Mouse (Mus musculus): ENCODE measurements around the gene Rpp25. TPM values are rescaled to one million over a fixed set of nuclear protein-coding genes. Genes with fewer than 3 reads are reported as not detected.
A peak's percentile ranks its signal among the peaks of the same experiment; 100 is the strongest.

The Rpp25 gene
- total and polyA plus RNA-seq, 2 experiments from 2014 or later = 24.8 to 26.5 TPM

DNA sequence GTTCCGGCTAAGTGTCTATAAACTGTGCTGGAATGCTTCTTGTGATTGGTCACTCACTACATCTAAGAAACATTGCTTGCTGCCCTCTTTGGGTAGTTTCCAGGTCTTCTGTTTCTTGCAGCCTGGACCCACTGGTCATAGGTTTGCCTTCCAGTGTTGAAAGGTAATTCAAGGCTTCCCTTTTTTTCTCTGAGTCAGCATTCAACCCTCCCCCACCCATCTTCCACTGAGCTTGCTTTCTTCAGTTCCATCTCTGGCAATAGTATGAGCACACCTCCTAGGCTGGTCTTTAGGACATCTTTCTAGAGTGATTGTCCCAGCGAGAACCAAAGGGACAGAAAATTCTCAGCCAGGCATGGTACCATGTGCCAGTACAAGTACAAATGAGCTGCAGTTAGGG lies 35.7 kb downstream of the Rpp25 start:
- Histone ChIP-seq H3K9ac (replicated peaks; ENCODE audit: low read length, poor library complexity, severe bottlenecking) (no peak overlapping the region), H3K4me2 (ENCODE audit: low read depth, low read length, poor library complexity, severe bottlenecking) (no peak overlapping the region), H3K36me3 (ENCODE audit: insufficient read depth, low read length) (peaks cover 36% of the 10 kb centered on the region), H3K4me1 (ENCODE audit: insufficient read depth, low read length) (peaks cover 6% of the 10 kb centered on the region; the same call in 1 of the 2 replicates), H3K27ac (ENCODE audit: low read depth, low read length) (no peak overlapping the region), H3K4me3 (ENCODE audit: low read depth, low read length) (no peak overlapping the region), H3K27me3 (ENCODE audit: insufficient read depth, low read length) (no peaks in the 10 kb centered on the region), H3K9me3 (ENCODE audit: low read length) (no peaks in the 10 kb centered on the region)
- 90% methylated on average over 2 of the region's 2 CpGs for WGBS
- ATAC-seq (ENCODE audit: low FRiP score) = no peak
- no peak for DNase-seq (ENCODE audit: low spot score)
- no peak for TF ChIP-seq CTCF (IDR thresholded peaks at IDR 0.05)

DNA sequence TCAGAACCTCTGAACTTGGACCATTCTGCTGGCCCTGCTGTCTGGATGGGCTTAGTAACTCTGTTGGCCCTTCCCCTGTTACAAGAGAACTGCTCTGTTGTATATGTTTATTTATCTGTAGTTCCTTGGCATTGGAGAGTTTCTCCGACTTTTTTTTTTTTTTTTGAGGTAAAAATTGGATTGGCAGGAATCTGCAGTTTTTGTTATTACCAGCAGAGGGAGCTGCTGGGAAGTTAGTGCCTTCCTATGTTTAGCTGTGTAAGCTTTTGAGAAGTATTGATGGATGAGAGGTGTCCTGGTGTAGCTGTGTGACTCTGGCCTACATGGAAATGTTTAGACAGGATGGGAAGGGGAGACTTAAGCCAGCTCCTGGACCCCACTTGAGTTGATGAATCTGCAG lies 37.5 kb downstream of the Rpp25 start:
- no peak for ATAC-seq (ENCODE audit: low FRiP score)
- Histone ChIP-seq H3K27ac (ENCODE audit: low read depth, low read length) (no peak overlapping the region), H3K4me3 (ENCODE audit: low read depth, low read length) (no peak overlapping the region), H3K9ac (replicated peaks; ENCODE audit: low read length, poor library complexity, severe bottlenecking) (no peak overlapping the region), H3K36me3 (ENCODE audit: insufficient read depth, low read length) (peaks cover 42% of the 10 kb centered on the region), H3K27me3 (ENCODE audit: insufficient read depth, low read length) (no peaks in the 10 kb centered on the region), H3K4me1 (ENCODE audit: insufficient read depth, low read length) (peaks cover 6% of the 10 kb centered on the region; the same call in 1 of the 2 replicates), H3K9me3 (ENCODE audit: low read length) (no peaks in the 10 kb centered on the region), H3K4me2 (ENCODE audit: low read depth, low read length, poor library complexity, severe bottlenecking) (no peak overlapping the region)
- DNase-seq (ENCODE audit: low spot score) = peak; percentile 82
- TF ChIP-seq CTCF (IDR thresholded peaks at IDR 0.05) = peak; percentile 90
- 8% methylated on average over 1 of the region's 1 CpGs for WGBS

DNA sequence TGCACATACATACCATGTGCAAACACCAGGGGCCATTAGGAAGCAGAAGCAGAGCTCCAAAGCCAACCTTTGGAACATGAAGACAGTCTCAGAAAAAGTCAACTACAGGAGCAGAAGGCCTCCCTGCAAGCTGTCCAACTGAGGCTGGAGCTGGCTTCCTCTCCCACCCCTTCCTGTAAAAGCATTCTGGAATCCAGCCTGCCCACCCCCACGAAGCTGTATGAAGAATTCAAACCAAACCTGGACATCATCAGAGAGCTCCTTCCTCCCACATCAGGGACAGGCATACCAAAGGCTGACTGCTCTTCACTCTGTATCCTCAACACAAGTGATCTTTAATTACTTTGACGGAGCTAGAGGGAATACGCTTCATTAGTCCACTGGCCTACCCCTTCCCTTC lies 40.1 kb downstream of the Rpp25 start:
- no peaks in the 10 kb centered on the region for H3K9me3 ChIP-seq (ENCODE audit: low read length)
- WGBS = 86% methylated on average over 3 of the region's 3 CpGs
- H3K9ac ChIP-seq (replicated peaks; ENCODE audit: low read length, poor library complexity, severe bottlenecking) = no peak overlapping the region
- no peak for DNase-seq (ENCODE audit: low spot score)
- H3K4me1 ChIP-seq (ENCODE audit: insufficient read depth, low read length) = peaks cover under 1% of the 10 kb centered on the region; the same call in 1 of the 2 replicates
- H3K36me3 ChIP-seq (ENCODE audit: insufficient read depth, low read length) = peaks cover 55% of the 10 kb centered on the region
- no peak for ATAC-seq (ENCODE audit: low FRiP score)
- no peak for TF ChIP-seq CTCF (IDR thresholded peaks at IDR 0.05)
- H3K4me2 ChIP-seq (ENCODE audit: low read depth, low read length, poor library complexity, severe bottlenecking) = no peak overlapping the region
- no peak overlapping the region for H3K4me3 ChIP-seq (ENCODE audit: low read depth, low read length)
- H3K27ac ChIP-seq (ENCODE audit: low read depth, low read length) = no peak overlapping the region
- H3K27me3 ChIP-seq (ENCODE audit: insufficient read depth, low read length) = no peaks in the 10 kb centered on the region

DNA sequence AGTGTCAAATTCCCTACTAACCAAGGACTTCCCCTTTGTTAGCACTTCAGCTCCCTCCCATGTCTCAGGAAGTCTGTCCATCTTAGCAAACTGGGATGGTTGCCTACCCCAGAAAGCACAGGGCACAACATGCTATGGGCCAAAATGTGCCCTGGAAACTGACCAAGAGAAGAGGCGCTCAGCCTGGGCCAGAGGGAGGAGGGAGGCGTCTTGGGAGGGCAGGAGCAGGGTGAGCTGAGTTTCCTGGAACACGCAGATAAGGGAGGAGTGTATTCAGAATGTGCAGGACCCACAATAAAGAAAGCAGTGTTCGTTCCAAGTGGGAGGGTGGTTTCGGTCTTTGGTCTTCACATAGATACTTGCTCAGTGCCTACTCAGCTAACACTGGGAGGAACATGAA lies 43.5 kb downstream of the Rpp25 start:
- 79% methylated on average over 5 of the region's 5 CpGs for WGBS
- no peak overlapping the region for H3K4me2 ChIP-seq (ENCODE audit: low read depth, low read length, poor library complexity, severe bottlenecking)
- H3K4me1 ChIP-seq (ENCODE audit: insufficient read depth, low read length) = peaks cover 4% of the 10 kb centered on the region; the same call in 1 of the 2 replicates
- no peaks in the 10 kb centered on the region for H3K27me3 ChIP-seq (ENCODE audit: insufficient read depth, low read length)
- no peak for ATAC-seq (ENCODE audit: low FRiP score)
- peak; percentile 30 for DNase-seq (ENCODE audit: low spot score)
- no peak for TF ChIP-seq CTCF (IDR thresholded peaks at IDR 0.05)
- no peak overlapping the region for H3K9ac ChIP-seq (replicated peaks; ENCODE audit: low read length, poor library complexity, severe bottlenecking)
- no peaks in the 10 kb centered on the region for H3K9me3 ChIP-seq (ENCODE audit: low read length)
- no peak overlapping the region for H3K27ac ChIP-seq (ENCODE audit: low read depth, low read length)
- H3K36me3 ChIP-seq (ENCODE audit: insufficient read depth, low read length) = peaks cover 46% of the 10 kb centered on the region
- no peak overlapping the region for H3K4me3 ChIP-seq (ENCODE audit: low read depth, low read length)

DNA sequence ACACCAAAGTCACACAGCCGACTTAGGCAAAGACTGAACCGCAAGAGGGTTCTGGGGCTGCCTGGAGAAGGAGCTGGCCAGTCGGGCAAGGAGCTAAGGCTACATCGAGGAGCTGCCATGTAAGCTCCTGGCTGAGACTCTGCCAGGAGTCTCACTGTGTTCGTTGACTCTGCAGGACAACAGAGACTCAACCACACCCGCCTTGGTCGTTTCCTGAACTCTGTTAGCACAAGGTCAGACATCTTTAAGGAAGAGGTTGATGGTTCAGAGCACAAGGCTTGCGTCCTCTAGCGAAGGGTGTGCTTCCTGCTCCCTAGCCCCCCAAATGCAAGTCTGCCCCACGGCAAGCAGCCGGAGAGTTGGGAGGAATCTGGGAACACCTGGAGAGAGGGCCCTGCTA lies 44.0 kb downstream of the Rpp25 start:
- 95% methylated on average over 11 of the region's 11 CpGs for WGBS
- Histone ChIP-seq H3K4me1 (ENCODE audit: insufficient read depth, low read length) (peaks cover 4% of the 10 kb centered on the region; the same call in 1 of the 2 replicates), H3K4me3 (ENCODE audit: low read depth, low read length) (no peak overlapping the region), H3K4me2 (ENCODE audit: low read depth, low read length, poor library complexity, severe bottlenecking) (no peak overlapping the region), H3K36me3 (ENCODE audit: insufficient read depth, low read length) (peaks cover 40% of the 10 kb centered on the region), H3K9ac (replicated peaks; ENCODE audit: low read length, poor library complexity, severe bottlenecking) (no peak overlapping the region), H3K27ac (ENCODE audit: low read depth, low read length) (no peak overlapping the region), H3K9me3 (ENCODE audit: low read length) (no peaks in the 10 kb centered on the region), H3K27me3 (ENCODE audit: insufficient read depth, low read length) (no peaks in the 10 kb centered on the region)
- DNase-seq (ENCODE audit: low spot score) = no peak
- ATAC-seq (ENCODE audit: low FRiP score) = no peak
- TF ChIP-seq CTCF (IDR thresholded peaks at IDR 0.05) = no peak

DNA sequence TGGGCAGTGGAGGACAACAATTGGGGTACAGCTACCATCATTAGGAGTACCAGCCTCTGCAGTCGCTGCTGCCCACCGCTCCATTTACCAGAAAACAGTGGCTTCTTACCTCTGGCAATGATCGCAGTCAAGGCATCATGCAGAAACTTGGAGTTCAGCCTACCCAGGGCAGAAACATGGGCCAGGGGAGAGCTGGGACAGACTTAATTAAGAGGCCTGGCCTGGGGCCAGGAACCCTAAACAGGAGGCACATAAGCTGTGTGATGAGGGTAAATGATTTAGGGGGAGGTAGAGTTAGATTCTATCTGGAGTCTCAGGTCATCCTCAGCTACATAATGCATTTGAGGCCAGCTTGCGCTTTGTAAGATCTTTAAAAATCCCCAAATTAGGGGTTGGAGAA lies 45.4 kb downstream of the Rpp25 start:
- H3K4me1 ChIP-seq (ENCODE audit: insufficient read depth, low read length) = peaks cover 4% of the 10 kb centered on the region; the same call in 1 of the 2 replicates
- H3K4me3 ChIP-seq (ENCODE audit: low read depth, low read length) = no peak overlapping the region
- H3K9me3 ChIP-seq (ENCODE audit: low read length) = no peaks in the 10 kb centered on the region
- WGBS = 90% methylated on average over 4 of the region's 4 CpGs
- H3K9ac ChIP-seq (replicated peaks; ENCODE audit: low read length, poor library complexity, severe bottlenecking) = no peak overlapping the region
- no peak for TF ChIP-seq CTCF (IDR thresholded peaks at IDR 0.05)
- no peak for ATAC-seq (ENCODE audit: low FRiP score)
- H3K27ac ChIP-seq (ENCODE audit: low read depth, low read length) = no peak overlapping the region
- DNase-seq (ENCODE audit: low spot score) = peak; percentile 73
- H3K4me2 ChIP-seq (ENCODE audit: low read depth, low read length, poor library complexity, severe bottlenecking) = no peak overlapping the region
- H3K36me3 ChIP-seq (ENCODE audit: insufficient read depth, low read length) = peaks cover 29% of the 10 kb centered on the region
- no peaks in the 10 kb centered on the region for H3K27me3 ChIP-seq (ENCODE audit: insufficient read depth, low read length)
